12 mouse cellular contexts compared by ENCODE assay signal in the genomic region with DNA sequence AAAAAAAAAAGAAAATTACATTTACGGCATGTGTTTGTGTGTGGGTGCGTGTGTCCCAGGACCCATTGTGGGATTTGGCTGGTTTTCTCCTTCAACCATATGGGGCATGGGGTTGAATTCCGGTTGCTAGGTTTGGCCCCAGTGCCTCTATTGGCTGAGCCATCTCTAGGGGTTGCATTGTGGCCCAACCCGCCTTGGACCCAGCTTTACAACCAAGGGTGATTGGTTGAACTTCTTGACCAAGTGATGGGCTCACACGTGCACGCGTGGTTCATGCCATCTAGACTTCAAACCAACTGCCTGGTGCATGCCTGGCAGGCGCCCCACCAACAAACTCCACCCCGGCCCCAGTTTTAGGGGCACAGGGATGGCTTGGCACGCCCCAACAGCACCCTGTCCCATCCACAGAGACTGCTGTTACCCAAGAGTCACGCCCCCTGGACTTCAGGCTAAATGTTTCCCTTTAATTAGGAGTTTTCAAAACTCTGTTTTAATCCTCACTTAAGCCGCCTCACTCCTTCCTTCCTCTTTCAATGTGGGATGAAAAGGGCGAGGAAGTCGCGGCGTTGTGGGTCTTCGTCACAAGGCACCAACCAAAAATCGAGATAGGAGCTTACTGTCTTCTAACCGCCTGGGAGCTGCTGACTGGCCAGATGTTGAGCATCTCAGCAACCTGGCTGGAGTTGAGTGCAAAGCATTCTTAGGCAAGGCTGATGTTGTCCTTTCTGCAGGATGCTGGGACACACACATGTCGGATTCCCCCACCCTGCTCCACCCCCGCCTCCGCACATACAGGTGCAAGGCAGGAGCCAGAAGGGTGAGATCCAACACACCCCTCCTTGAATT. TPM values are rescaled to one million over a fixed set of nuclear protein-coding genes. Genes with fewer than 3 reads are reported as not detected.
A peak's percentile ranks its signal among the peaks of the same experiment; 100 is the strongest.
DNase-seq lines count a peak whose midpoint lies in the region; ATAC-seq and TF ChIP-seq lines count a peak whose summit lies in the region.
"Had no signal": no experiment of that assay in that cellular context is flagged by ENCODE, and none has a peak within 500 bp of the region (broad histone marks: within the 10 kb centered on the region; RNA-seq: fewer than 3 reads in every experiment).

No protein-coding gene starts in this region.

- WGBS in liver, embryonic 13.5 days (ENCODE audit: insufficient replicate concordance): 45% methylated on average over 22 of the region's 22 CpGs
- WGBS in liver, embryonic 11.5 days: 60% methylated on average over 22 of the region's 22 CpGs

- no peaks in the 10 kb centered on the region for H3K9me3 ChIP-seq in liver, embryonic 13.5 days (replicated peaks)
- H3K9me3 ChIP-seq in liver, embryonic 11.5 days (ENCODE audit: control insufficient read depth, low read length): no peaks in the 10 kb centered on the region
- no peaks in the 10 kb centered on the region for H3K9me3 ChIP-seq in ES-E14 (ENCODE audit: control insufficient read depth, insufficient read depth, low read depth, low read length)
- H3K9me3 ChIP-seq: hindbrain, embryonic 12.5 days; neural tube, embryonic 12.5 days had no signal

- H3K27ac ChIP-seq in liver, embryonic 13.5 days: no peak overlapping the region
- H3K27ac ChIP-seq in liver, embryonic 11.5 days (ENCODE audit: low read depth, low read length): no peak overlapping the region
- peak overlapping the region; percentile 78 for H3K27ac ChIP-seq in ES-E14 (ENCODE audit: insufficient read depth, low read depth, low read length, poor library complexity, severe bottlenecking)
- H3K27ac ChIP-seq: hindbrain, embryonic 12.5 days; neural tube, embryonic 12.5 days had no signal

- no peaks in the 10 kb centered on the region for H3K27me3 ChIP-seq in liver, embryonic 13.5 days
- no peaks in the 10 kb centered on the region for H3K27me3 ChIP-seq in liver, embryonic 11.5 days (replicated peaks; ENCODE audit: control insufficient read depth, insufficient read depth, low read length)
- H3K27me3 ChIP-seq: neural tube, embryonic 12.5 days had no signal

- 0 out of 2 replicates have a peak overlapping the region, but pooled peaks have one; percentile 10 for H3K4me2 ChIP-seq in liver, embryonic 13.5 days
- no peak overlapping the region; the same call in 1 of the 2 replicates for H3K4me2 ChIP-seq in liver, embryonic 11.5 days
- H3K4me2 ChIP-seq: hindbrain, embryonic 12.5 days; midbrain, embryonic 11.5 days; neural tube, embryonic 12.5 days had no signal

- no peak overlapping the region for H3K4me3 ChIP-seq in liver, embryonic 13.5 days (replicated peaks)
- no peak overlapping the region for H3K4me3 ChIP-seq in liver, embryonic 11.5 days (ENCODE audit: low read depth, low read length)
- peak overlapping the region; percentile 0 to 37; a peak in 3 of 4 replicates for H3K4me3 ChIP-seq in ES-E14 (ENCODE audit: insufficient read depth in 1 of 2, low read depth in 1 of 2, low read length in 2 of 2, poor library complexity in 1 of 2, severe bottlenecking in 1 of 2)
- H3K4me3 ChIP-seq: hindbrain, embryonic 12.5 days; neural tube, embryonic 12.5 days had no signal

- no peak overlapping the region for H3K9ac ChIP-seq in liver, embryonic 13.5 days
- H3K9ac ChIP-seq in liver, embryonic 11.5 days (ENCODE audit: low read depth, low read length): no peak overlapping the region
- peak overlapping the region; percentile 27; the same call in 1 of the 2 replicates for H3K9ac ChIP-seq in ES-E14 (ENCODE audit: insufficient read depth, low read depth, low read length, poor library complexity, severe bottlenecking)
- H3K9ac ChIP-seq: hindbrain, embryonic 12.5 days; neural tube, embryonic 12.5 days had no signal

- no peak for ATAC-seq in liver, embryonic 13.5 days (ENCODE audit: low read depth)
- ATAC-seq in liver, embryonic 11.5 days (replicated peaks; ENCODE audit: low FRiP score): no peak
- peak; percentile 87 for ATAC-seq in granulocyte monocyte progenitor cell, adult 5-6 weeks (replicated peaks; ENCODE audit: poor library complexity, severe bottlenecking)
- ATAC-seq in megakaryocyte-erythroid progenitor cell, adult 5-6 weeks (replicated peaks; ENCODE audit: low FRiP score, low TSS enrichment, poor library complexity, severe bottlenecking): 0 out of 2 replicates have a peak, but pooled peaks have one; percentile 43

- no peak for DNase-seq in liver, embryonic 13.5 days
- DNase-seq in liver, embryonic 11.5 days (ENCODE audit: low spot score): no peak
- DNase-seq in ES-E14 (ENCODE audit: low read depth, low spot score): no peak
- no peak for DNase-seq in cerebellum, postnatal 4 days (ENCODE audit: low spot score in 2 of 2)
- DNase-seq in Muller cell, postnatal 12 days (ENCODE audit: inconsistent ontology term): no peak
- DNase-seq: cerebellum, adult 9-11 months; retina, postnatal 1 day had no signal

- peaks cover 40% of the 10 kb centered on the region for H3K4me1 ChIP-seq in liver, embryonic 13.5 days (replicated peaks)
- H3K4me1 ChIP-seq in liver, embryonic 11.5 days (replicated peaks; ENCODE audit: control insufficient read depth, insufficient read depth, low read length): peaks cover 16% of the 10 kb centered on the region
- peaks cover 0 to 19% of the 10 kb centered on the region in 2 experiments; a peak in 2 of 4 replicates for H3K4me1 ChIP-seq in ES-E14 (ENCODE audit: control insufficient read depth in 2 of 2, insufficient read depth in 2 of 2, low read length in 2 of 2, poor library complexity in 1 of 2)

- H3K36me3 ChIP-seq in liver, embryonic 13.5 days: no peaks in the 10 kb centered on the region
- no peaks in the 10 kb centered on the region for H3K36me3 ChIP-seq in liver, embryonic 11.5 days (ENCODE audit: control insufficient read depth, insufficient read depth, low read length)
- H3K36me3 ChIP-seq in ES-E14 (ENCODE audit: control insufficient read depth, insufficient read depth, low read length, poor library complexity, severe bottlenecking): no peaks in the 10 kb centered on the region
- H3K36me3 ChIP-seq: hindbrain, embryonic 12.5 days; neural tube, embryonic 12.5 days had no signal

- in situ Hi-C loops in ES-E14 (cut with MboI; ENCODE audit: low sequenced_read_pairs in 2 of 2, unreplicated experiment in 2 of 2): no loop called here

TF ChIP-seq in ES-E14, 5 proteins besides CTCF, POLR2A, EP300 and RAD21:
- TF ChIP-seq MAFK (IDR thresholded peaks at IDR 0.05; ENCODE audit: insufficient read depth, low read depth, low read length) (no peak), ZC3H11A (IDR thresholded peaks at IDR 0.05; ENCODE audit: borderline replicate concordance, low read depth, low read length) (no peak), CHD2 (IDR thresholded peaks at IDR 0.05; ENCODE audit: low read depth, low read length) (no peak; the same call in 1 of the 2 replicates), HCFC1 (IDR thresholded peaks at IDR 0.05; ENCODE audit: borderline replicate concordance, insufficient read depth, low read length) (no peak), ZNF384 (IDR thresholded peaks at IDR 0.05; ENCODE audit: low read depth, low read length) (peak; percentile 58; the same call in 1 of the 2 replicates)

RNA-seq across cellular contexts. Expression of a gene that starts 8.2 kb away (rescaled TPM):
- 320 and 398 TPM in 2 replicates for polyA plus RNA-seq in liver, embryonic 13.5 days (2015; fragmentation: Nextera tagmentation; extraction: Ambion mirVana)
- 532 and 579 TPM in 2 replicates for polyA plus RNA-seq in liver, embryonic 11.5 days (2014; fragmentation: Nextera tagmentation; extraction: Ambion mirVana)
- 317 and 391 TPM in 2 replicates for total RNA-seq in ES-E14 (2012; rRNA removed)
- total RNA-seq in granulocyte monocyte progenitor cell, adult 5-6 weeks (2014; fragmentation: Nextera tagmentation): 474 and 486 TPM in 2 replicates
- 734 and 859 TPM in 2 replicates for total RNA-seq in granulocyte monocyte progenitor cell, adult 5-6 weeks (2017)
- total RNA-seq in megakaryocyte-erythroid progenitor cell, adult 5-6 weeks (2014; fragmentation: Nextera tagmentation): 501 and 513 TPM in 2 replicates
- 747 and 1,154 TPM in 2 replicates for total RNA-seq in megakaryocyte-erythroid progenitor cell, adult 5-6 weeks (2017)

RNA-seq across cellular contexts. Expression of a gene that starts 16.5 kb away (rescaled TPM):
- 38.4 and 44.6 TPM in 2 replicates for polyA plus RNA-seq in liver, embryonic 13.5 days (2015; fragmentation: Nextera tagmentation; extraction: Ambion mirVana)
- 83.3 and 90.1 TPM in 2 replicates for polyA plus RNA-seq in liver, embryonic 11.5 days (2014; fragmentation: Nextera tagmentation; extraction: Ambion mirVana)
- total RNA-seq in ES-E14 (2012; rRNA removed): 78.0 and 85.7 TPM in 2 replicates
- total RNA-seq in granulocyte monocyte progenitor cell, adult 5-6 weeks (2014; fragmentation: Nextera tagmentation): 99.0 and 116 TPM in 2 replicates
- total RNA-seq in granulocyte monocyte progenitor cell, adult 5-6 weeks (2017): 51.6 and 58.2 TPM in 2 replicates
- 123 TPM in 2 replicates for total RNA-seq in megakaryocyte-erythroid progenitor cell, adult 5-6 weeks (2014; fragmentation: Nextera tagmentation)
- 79.5 and 95.0 TPM in 2 replicates for total RNA-seq in megakaryocyte-erythroid progenitor cell, adult 5-6 weeks (2017)

Comparison
In these comparisons a context has a peak if more than half of its experiments do, and no peak if none do; other contexts are left out.
1. ATAC-seq: peak in granulocyte monocyte progenitor cell, adult 5-6 weeks (single experiment) and megakaryocyte-erythroid progenitor cell, adult 5-6 weeks (single experiment); none in liver, embryonic 13.5 days (single experiment) and liver, embryonic 11.5 days (single experiment).
2. H3K4me3 ChIP-seq: peak in ES-E14 (2 of 2); none in liver, embryonic 13.5 days (single experiment) and liver, embryonic 11.5 days (single experiment).